Mouse (Mus musculus) A20 (cell line): ENCODE results near the gene Lgr6.

Source experiments
- DNase-seq: peaks from one replicate; pipeline ENCODE4 v3.0.0-alpha.2; 2011; ENCODE audit warnings: low read depth, low spot score

The Lgr6 gene

GRCm38 (mm10) chr1:135016907-135017655 is 88.0 kb downstream of the Lgr6 start:
- no peak for DNase-seq

- no peak for DNase-seq
Observed at GRCm38 (mm10) chr1:135014921-135015445, 90.1 kb downstream of the Lgr6 start.

- DNase-seq, result no peak
Observed at GRCm38 (mm10) chr1:135012472-135012871, 92.6 kb downstream of the Lgr6 start.

- no peak for DNase-seq
Observed at GRCm38 (mm10) chr1:135011912-135012311, 93.2 kb downstream of the Lgr6 start.

GRCm38 (mm10) chr1:135009833-135010232 is 95.2 kb downstream of the Lgr6 start:
- DNase-seq, result no peak

- DNase-seq, result no peak
Observed at GRCm38 (mm10) chr1:135005696-135006095, 99.4 kb downstream of the Lgr6 start.

- no peak for DNase-seq
Observed at GRCm38 (mm10) chr1:135003346-135003745, 101.7 kb downstream of the Lgr6 start.

- DNase-seq, result peak; percentile 26
Observed at GRCm38 (mm10) chr1:135000527-135000926, 104.5 kb downstream of the Lgr6 start.

GRCm38 (mm10) chr1:134998231-134998630 is 106.8 kb downstream of the Lgr6 start:
- no peak for DNase-seq

GRCm38 (mm10) chr1:134997568-134997967 is 107.5 kb downstream of the Lgr6 start:
- no peak for DNase-seq

GRCm38 (mm10) chr1:134996471-134996870 is 108.6 kb downstream of the Lgr6 start:
- DNase-seq, result no peak

GRCm38 (mm10) chr1:134995954-134996353 is 109.1 kb downstream of the Lgr6 start:
- DNase-seq, result no peak

GRCm38 (mm10) chr1:134995437-134995836 is 109.6 kb downstream of the Lgr6 start:
- DNase-seq, result no peak

GRCm38 (mm10) chr1:134994739-134995138 is 110.3 kb downstream of the Lgr6 start:
- no peak for DNase-seq

GRCm38 (mm10) chr1:134992046-134992645 is 112.9 kb downstream of the Lgr6 start:
- DNase-seq, result no peak

- peak; percentile 75 for DNase-seq
Observed at GRCm38 (mm10) chr1:134989372-134989771, 115.7 kb downstream of the Lgr6 start.

- DNase-seq, result no peak
Observed at GRCm38 (mm10) chr1:134987962-134988341, 117.1 kb downstream of the Lgr6 start.

- no peak for DNase-seq
Observed at GRCm38 (mm10) chr1:134987173-134987961, 117.7 kb downstream of the Lgr6 start.

GRCm38 (mm10) chr1:134972920-134973319 is 132.2 kb downstream of the Lgr6 start:
- DNase-seq, result no peak

- no peak for DNase-seq
Observed at GRCm38 (mm10) chr1:134965430-134965829, 139.6 kb downstream of the Lgr6 start.

GRCm38 (mm10) chr1:134962821-134963220 is 142.3 kb downstream of the Lgr6 start:
- DNase-seq, result no peak
